Mouse (Mus musculus) urinary bladder, postnatal 10 days (tissue): Measurements from ENCODE around the gene Sec1.

ENCODE experiments used
- DNase-seq: peaks from one replicate; pipeline ENCODE4 v3.0.0; 2022; ENCODE audit warnings: low spot score

Sec1 gene

GRCm38 (mm10) chr7:45717918-45718297 lies 23.7 kb upstream of the Sec1 start, which contains the start of gene Sphk2:
Sphk2 (minus strand) TSS chr7:45718002.
- peak; percentile 97 for DNase-seq

DNA sequence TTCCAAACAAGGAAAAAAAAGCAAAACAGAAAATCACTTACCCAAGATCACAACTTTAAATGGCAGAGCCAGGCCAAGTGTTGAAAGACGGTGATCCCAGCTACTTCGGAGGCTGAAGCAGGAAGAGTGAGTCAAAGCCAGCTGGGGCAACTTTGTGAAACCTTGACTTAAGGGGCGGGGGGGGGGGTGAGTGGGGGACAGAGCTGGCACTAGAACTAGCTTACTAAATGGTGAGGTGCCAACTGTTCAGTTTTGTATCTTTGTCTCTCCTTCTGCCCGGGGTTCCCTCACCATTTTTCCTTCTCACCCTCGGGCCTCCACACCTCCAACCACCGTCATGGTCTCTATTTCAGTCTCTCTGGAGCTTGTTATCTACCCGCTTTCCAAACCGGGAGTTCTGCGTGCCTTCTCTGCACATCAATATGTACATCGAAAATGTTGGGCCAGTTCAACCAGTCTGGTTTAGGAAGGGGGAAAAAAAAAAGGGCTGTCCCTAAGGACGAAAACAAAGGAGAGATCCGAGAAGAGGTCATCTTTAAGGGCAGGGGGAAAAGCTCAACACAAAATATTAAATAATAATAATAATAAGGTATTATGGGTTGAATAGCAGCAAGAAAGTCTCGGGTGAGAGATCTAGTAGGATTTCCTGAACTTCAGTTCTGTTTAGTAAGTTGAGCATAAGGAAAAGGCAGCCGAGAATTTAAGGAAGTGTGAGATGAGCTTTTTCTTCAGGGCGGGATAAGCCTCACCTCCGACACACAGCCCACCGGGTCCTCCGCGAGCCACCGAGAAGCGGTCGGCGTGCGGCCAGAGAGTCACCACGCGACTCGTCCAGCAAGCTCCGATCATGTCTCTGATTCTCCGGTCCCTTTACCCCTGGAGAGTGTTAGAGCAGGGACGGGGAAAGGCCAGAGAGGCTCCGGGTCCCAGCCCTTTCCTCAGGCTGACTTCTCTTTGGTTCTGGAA lies 23.0 kb upstream of the Sec1 start:
- DNase-seq, result no peak

DNA sequence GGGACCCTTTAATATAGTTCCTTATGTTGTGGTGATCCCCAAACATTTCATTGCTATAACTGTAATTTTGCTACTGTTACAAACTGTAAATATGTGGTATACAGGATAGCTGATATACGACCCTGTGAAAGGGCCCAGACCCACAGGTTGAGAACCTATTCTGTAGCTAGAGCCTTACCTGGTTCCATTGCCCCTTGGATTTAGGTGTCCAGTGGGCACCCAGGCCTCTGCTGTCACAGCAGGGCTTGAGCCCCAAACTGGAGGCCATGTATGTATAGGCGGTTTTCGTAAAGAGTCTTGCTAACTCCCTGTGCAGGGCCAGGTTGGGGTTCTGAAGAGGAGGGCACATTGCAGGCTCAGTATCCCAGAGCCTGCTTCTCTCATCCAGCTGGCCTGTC lies 22.3 kb upstream of the Sec1 start:
- DNase-seq, result no peak

GRCm38 (mm10) chr7:45715741-45716459 lies 21.7 kb upstream of the Sec1 start:
- no peak for DNase-seq

GRCm38 (mm10) chr7:45715090-45715708 lies 21.0 kb upstream of the Sec1 start, which contains the start of gene Rpl18:
Rpl18 (plus strand) TSS chr7:45715457.
- DNase-seq, result peak; percentile 93

DNA sequence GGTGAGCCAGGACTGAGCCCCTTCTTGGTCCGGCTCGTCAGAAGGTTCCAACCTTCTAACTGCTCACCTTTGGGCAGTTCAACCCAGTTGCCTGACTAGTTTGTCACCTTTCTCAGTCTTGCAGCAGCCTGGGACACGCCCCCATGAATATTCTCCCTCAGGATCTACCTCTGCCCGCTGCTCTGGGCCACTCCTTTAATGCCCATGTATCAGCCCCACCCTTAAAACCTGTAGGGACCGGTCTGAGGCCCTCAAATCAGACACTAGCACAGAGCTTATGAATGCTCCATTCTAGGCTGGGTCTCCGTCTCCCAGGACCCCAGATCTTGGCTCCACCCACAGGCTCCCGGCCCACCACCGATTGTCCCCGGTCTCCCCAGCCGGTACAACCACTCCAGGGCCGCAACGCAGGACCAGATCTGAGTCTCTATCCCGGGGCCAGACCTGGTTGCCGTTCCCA lies 20.5 kb upstream of the Sec1 start:
- no peak for DNase-seq

DNA sequence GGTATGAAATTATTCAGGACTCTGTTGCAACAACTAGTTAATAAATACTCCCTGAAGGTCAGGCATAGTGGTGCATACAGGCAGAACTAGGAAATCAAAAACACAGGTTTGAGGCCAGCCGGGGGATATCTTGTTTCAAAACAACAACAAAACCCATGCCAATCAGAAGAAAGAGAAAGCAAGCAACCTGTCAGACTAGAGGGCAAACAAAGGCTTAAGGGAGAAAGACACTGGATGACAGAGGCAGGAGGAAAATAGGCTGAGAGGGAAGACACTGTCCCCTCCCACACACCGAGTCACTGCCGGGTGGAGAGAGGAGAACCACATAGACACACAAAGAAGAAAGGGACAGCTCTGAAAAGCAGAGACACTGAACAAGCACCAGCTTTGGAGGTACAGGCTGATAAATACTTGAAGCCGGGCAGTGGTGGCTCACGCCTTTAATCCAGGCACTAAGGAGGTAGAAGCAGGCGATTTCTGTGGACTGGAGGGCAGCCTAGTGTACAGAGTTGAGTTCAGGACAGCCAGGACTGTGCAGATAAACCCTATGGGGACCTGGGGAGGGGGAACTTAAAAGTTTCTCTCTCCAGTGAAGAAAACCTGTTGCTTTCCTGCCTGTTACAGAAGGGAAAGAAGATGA lies 19.8 kb upstream of the Sec1 start:
- DNase-seq, result no peak

GRCm38 (mm10) chr7:45713396-45713795 lies 19.2 kb upstream of the Sec1 start:
- no peak for DNase-seq

DNA sequence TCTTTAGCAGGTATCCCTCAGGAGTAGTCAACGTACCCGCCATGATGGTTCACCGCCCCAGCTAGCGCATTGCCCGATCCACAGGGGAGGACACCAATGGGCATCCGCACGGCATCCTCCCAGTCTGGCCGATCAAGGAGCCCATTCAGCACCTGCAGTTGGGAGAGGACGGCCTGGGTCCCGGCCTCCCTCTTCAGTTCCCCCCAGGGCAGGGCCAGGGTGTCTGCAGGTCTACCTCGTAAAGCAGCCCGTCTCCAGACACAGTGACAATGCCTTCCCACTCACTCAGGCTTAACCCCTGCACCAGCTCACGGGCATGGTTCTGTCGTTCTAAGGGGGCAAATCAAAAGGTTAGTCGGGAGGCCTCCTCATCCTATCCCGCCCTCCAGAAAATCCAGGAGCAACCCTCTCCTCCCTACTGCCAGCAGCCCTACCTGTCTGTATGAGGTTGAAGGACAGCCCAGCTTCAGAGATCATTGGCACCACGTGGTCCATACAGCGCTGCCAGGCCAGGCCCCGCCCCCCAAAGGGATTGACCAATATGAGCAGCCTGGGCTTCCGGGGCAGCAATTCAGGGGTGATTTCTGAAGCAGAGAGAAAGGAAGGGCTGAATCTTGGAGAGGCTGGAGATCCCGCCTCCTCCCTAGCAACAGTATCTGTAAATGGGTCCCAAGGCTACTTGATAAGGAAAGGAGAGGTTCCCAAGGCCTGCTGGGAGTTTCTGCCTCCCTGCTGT lies 18.0 kb upstream of the Sec1 start:
- DNase-seq, result no peak

- no peak for DNase-seq
These were observed 17.3 kb upstream of the Sec1 start for GRCm38 (mm10) chr7:45711316-45712021.

GRCm38 (mm10) chr7:45710477-45711191 lies 16.4 kb upstream of the Sec1 start:
- DNase-seq, result no peak

- no peak for DNase-seq
These were observed 15.6 kb upstream of the Sec1 start for GRCm38 (mm10) chr7:45709677-45710355.

GRCm38 (mm10) chr7:45709036-45709435 lies 14.8 kb upstream of the Sec1 start:
- DNase-seq, result no peak

DNA sequence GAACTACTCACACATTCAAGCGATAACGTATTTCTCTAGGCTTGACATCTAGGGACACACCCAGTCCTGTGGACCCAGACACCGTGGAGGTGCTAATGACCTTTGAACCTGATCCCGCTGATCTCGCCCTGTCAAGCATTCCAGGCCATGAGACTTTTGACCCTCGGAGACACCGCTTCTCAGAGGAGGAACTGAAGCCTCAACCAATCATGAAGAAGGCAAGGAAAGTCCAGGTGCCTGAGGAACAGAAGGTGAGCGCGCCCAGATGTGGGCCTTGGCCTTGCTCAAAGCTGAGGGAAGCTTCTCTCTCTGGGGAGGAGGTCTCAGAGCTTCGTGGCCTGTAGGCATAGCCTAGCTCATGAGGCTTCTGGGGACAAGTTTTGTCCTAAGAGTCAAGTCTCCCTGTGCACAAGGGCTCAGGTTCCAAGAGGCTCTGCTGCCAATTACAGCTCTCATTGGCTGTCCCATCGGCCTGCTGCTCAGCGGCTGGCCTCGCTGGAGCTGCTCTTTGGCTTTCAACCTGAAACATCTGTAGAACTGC lies 14.1 kb upstream of the Sec1 start:
- no peak for DNase-seq

DNA sequence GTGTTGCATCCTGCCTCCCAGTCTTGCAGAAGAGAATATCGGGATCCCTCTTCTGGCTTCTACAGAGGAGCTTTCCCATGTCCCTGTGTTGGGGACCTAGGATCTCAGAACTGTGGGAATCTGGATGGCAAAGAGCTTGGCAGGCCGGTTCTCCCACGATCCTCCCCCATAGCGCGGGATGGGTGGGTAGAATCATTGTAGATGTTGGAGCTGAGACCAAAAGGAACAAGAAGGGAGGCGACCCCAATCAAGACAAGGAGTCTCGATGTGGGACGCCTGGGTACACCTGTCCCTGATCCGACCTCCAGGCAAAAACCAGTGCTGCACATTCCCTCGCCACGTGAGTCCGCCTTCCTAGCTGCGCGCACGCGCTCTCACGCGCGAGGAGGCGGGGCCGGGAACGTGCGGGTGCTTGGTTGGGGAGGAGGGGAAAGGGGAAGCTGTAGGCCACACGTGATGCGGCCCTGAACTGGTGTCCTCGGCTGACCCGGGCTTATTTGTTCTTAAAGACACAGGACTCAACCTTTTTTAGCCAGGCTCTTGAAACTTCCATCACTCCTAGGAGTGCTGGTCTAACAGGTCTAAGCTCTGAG lies 13.3 kb upstream of the Sec1 start:
- DNase-seq, result peak; percentile 88

DNA sequence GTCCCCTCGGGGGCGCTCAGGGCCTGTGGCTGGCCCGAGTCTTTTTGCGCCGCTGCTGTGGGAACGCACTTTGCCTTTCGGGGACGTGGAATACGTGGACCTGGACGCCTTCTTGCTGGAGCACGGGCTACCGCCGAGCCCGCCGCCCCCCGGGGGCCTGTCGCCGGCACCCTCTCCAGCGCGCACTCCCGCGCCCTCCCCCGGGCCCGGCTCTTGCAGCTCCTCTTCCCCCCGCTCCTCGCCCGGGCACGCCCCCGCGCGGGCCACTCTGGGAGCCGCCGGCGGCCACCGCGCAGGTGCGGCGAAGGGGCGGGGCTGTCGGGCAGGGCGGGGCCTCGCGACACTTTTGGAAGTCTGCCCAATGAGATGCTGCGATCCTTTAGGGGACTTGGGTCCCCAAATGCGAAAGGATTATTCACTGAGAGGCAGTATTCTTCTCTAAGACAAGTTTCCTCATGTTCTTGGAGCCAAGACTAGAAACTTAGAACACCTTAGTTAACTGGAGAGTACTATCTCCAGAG lies 12.6 kb upstream of the Sec1 start:
- peak; percentile 79 for DNase-seq

- no peak for DNase-seq
These were observed 11.7 kb upstream of the Sec1 start for GRCm38 (mm10) chr7:45705873-45706281.

DNA sequence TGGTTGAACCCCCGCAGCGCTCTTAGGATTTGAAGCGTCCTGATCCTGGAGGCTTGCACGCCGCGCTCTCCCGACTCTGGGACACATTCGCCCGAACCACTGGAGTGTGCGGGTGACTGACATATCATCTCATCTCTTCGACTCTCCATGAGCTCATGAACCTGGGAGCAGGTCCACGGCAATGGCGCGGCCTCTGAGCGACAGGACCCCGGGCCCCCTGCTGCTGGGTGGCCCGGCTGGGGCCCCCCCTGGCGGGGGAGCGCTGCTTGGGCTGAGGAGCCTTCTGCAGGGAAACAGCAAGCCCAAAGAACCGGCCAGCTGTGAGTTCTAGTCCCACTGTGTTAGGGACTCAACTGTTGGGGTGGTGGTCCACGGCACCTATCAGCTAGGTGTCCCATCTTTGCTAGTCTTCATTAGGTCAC lies 11.3 kb upstream of the Sec1 start:
- no peak for DNase-seq
